Mouse (Mus musculus): ENCODE data around the gene Chchd6. TPM values are rescaled to one million over a fixed set of nuclear protein-coding genes. Genes with fewer than 3 reads are reported as not detected.

The Chchd6 gene
- total RNA-seq, 2 experiments from 2014 or later: 83.4 to 84.9 TPM

GRCm38 (mm10) chr6:89333964-89334702, 261.3 kb downstream of the Chchd6 start:
- DNase-seq (ENCODE audit: low spot score in 2 of 2): no peak

Other genes starting within 250 kb of the Chchd6 start
- 10 to 100 TPM; 56.4 to 66.9 TPM for gene Plxna1, start 233.0 kb downstream of the Chchd6 start, total RNA-seq (2021)
- gene Txnrd3, start 48.3 kb upstream of the Chchd6 start, total RNA-seq (2021): 1 to 10 TPM; 4.0 to 4.8 TPM
- gene Vmn1r40, start 111.9 kb upstream of the Chchd6 start, total RNA-seq (2021): not detected
- gene Vmn1r41, start 145.1 kb upstream of the Chchd6 start, total RNA-seq (2021): not detected

All from left cerebral cortex, adult 18-20 months (tissue).